Mouse (Mus musculus) layer of hippocampus, adult 8-10 months (tissue): ENCODE measurements around the gene Piezo1. TPM values are rescaled to one million over a fixed set of nuclear protein-coding genes. Genes with fewer than 3 reads are reported as not detected.
A peak's percentile ranks its signal among the peaks of the same experiment; 100 is the strongest.
"Not testable (repeated sequence)": the region's sequence is repeated elsewhere in the genome, so short reads cannot be mapped to it uniquely, and the experiment has no call there.

Experiments
- DNase-seq, 2 experiments: peaks; one replicate each; pipeline ENCODE4 v3.0.0; 2022; ENCODE audit warnings: low spot score in 2 of 2
- total RNA-seq, 4 experiments: library from RNA; stranded (reverse); gene quantifications; 2 replicates each; pipeline ENCODE4 v1.2.4; 2022

Gene Piezo1
- 1 to 10 TPM; 4.6 to 7.0 (median 4.9) TPM for total RNA-seq

DNA sequence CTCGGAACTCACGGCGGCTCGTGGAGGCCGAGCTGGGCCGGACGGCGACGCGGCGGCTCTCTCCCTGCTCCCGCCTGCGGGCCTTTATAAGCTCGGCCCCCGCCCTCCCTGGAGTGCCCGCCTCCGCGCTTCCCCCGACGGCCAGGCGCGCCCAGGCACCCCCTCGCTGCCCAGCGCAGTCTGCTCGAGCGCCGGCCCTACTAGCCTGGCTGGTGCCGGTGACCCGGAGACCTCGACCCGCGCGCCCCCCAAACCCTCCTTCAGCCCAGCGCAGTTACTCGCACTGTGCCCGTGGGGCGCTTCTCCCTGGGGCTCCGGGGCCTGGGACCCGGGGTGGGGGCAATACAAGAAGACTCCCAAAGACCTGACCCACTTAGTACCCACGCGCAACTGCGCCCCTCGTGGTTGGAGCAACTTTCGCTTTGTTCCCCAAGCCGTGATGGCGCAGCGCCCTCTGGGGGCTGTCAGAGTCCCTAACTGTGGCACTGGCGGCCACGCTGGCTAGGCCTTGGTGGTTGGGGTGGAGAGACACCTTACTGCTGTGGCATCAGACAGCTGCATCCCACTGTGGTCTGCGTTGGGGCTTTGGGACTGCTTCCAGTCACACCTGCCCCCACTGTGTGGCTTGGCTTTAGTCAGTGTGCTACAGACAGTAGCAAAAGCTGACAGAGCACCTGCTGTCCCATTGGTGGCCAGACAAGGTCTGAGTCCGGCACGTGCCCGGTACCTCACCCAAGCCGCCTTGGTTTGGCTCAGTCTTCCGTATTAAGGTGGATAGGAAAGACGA lies at the start of gene Piezo1:
Piezo1 (minus strand) TSS at position 65 of the 787 bp plus-strand sequence.
- DNase-seq = peak in 1 of 2 experiments; percentile 74

DNA sequence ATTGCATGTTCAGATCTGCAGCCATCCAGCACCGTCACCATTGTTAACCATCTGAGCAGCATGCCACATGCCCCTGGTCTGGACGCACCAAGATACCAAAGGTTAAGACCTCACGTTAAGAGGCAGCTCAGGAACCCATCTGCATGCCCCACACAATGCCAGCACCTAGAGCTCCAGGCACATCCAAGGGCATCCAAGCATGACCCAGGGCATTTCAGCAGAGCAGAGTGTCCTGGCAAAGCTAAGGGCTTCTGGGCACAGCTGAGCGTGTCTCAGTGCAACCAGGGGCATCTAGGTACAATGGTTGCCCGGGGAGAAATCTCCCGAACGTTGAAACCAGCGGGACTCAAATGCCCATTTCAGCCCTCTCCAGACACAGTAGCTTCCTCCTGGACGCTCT lies 49.5 kb upstream of the Piezo1 start:
- DNase-seq = no peak

DNA sequence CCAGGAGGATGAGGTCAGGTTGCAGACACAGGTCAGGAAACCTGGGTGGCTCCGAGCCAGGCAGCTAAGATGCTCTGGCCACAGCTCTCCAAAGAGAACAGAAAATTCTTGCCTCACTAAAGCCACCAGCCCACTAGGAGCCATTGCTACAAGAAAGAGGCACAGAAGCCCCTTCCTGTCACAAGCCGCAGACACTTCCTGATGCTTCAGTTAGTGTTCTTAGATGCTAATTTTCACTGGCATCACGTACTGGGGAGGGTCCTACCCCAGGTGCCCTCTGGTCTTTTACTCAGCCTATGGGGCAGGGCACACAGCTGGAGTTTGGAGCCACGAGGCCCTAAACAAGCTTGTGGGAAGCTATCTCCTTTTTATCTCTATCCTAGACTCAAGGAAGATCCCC lies 44.9 kb upstream of the Piezo1 start:
- DNase-seq = no peak

DNA sequence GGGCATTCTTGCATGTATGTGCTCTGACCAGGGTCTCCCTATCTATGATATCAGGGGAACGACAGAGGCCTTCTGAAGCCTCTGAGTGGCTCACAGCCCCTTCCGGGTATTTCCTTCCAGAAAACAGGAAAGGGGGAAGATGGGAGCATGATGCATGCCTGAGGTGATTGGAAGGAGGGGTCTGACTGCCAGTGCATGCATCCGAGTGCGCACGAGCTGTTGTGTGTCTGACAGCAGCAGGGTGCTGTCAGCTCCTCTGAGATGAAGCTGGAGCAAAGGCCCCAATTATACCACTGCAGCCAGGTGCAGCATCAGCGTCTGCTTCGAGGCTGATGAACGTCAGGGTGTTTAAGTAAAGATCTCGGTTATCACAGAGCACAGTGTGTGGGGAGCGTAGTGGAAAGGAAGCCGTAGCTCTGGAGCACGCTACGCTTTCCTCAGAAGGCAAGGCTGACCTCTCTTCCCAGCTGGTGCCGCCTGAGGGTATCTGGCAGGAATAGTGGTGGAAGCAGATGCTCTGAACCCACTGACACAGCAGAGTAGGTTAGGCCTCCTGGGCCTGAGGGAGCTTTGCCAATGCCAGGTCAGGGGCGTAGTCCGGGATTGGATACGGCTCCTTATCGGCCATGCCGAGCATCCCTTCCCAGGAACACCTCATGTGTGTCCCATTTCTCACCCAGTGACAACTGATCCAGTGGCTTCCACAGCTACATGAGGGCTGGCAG lies 42.8 kb upstream of the Piezo1 start:
- no peak for DNase-seq

DNA sequence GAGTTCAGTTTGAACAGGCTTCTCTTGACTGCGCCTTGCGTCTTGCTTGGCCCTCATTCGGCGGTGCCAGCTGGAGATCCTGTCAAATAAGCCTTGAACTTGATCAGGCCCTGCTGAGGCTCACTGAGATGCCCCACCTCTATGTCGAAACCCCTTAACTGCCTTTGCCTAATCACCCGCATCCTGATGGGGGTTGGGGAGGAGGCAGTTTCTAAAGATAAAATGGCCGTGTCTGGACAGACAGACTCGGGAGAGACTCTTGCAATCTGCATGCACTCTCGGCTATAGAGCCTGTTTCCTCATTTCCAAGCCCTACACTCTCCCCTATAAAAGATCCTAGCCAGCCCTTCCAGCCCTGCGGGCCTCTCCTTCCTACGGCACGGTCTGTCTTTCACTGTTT lies 42.1 kb upstream of the Piezo1 start:
- no peak for DNase-seq

DNA sequence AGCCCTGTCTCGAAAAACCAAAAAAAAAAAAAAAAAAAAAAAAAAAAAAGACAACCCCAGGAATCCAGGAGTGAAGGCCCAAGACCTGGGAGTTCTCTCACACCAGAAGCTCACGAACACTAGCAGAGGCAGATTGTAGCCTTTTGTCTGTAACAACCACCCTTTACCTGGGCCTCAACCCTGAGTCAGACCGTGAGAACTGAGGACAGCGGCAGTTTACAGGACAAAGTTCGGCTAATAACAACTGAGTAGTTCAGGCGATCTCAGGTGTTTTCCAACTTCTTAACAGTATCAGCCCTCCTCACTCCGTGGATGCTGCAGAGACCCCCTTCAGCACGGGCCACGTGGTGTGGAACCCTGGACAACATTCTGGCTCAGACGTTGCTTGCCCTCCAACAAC lies 35.6 kb upstream of the Piezo1 start:
- no peak for DNase-seq

DNA sequence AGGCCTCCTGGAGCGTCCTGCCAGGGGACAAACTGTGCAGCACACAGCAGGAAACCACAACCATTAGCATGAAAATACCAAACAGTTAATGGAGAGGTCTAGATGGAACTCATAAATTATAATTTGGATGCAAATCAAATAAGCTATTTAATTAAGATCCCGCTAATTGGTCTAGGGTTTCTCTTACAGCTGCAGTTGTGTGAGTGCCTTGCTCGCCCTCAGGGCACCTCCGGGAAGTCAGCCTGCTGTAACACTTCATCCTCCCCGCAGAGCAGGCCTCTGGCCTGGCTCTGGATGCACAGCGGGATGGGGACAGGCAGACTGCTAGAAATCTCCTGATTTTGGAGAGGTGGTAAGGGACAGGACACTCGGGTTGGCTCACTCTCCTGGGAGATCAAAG lies 35.0 kb upstream of the Piezo1 start:
- no peak for DNase-seq

DNA sequence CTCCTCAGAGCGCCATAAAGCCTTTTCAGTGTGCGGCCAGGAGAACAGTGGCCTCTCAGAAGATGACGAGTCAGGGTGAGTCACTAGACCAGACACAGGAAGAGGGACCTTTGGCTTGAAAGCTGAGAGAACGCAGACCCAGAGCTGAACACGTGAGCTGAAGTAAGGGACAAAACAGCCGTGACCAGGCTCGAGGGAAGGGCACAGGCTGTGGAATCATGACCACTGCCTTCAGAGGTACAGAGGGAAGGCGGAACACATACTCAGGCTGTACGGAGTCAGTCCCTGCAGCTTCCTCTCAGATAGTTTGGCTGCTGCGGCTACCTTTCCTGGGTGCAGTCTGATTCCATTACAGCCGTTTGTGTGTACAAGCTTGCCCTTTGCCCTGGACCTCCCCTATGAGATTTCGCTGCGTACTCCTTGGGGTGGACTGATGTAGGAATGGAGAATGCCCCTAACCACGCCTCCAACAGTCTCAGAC lies 34.3 kb upstream of the Piezo1 start:
- DNase-seq = no peak

DNA sequence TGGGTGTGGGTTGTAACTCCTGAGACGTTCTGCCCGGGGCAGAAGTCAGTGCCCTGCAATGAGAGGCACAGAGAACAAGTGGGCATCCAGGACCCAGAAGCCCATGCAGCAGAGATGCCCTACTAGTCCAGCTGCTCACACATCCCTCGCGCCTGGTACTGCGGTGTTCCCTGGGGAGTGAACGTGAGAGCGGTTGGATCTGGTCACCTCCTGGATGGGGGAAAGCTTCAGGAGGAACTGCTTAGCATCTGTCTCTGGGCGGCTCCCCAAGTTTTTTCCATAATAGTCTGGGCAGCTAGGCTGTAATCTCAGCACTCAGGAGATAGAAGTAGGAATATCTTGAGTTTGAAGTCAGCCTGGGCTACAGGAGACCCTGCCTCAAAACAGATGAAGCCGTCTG lies 33.9 kb upstream of the Piezo1 start:
- no peak for DNase-seq

DNA sequence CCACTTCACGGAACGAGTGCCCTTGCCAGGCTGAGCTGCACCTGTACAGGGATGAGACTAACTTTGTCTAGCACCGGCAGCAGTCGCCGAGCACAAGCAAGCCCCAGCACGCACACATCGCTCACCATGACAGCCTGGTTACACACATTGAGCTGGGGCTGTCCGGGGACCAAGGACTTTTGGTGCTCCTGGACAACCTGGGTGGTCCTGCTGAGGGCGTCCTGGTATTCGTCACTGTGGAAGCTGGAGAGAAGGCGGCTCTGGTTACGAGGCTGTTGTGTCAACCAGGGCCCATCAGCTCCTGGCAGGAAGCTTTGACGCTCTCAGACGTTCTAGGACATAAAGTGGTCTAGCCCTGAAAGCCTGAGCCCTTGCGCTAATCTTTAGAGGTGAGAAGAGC lies 29.8 kb upstream of the Piezo1 start:
- no peak for DNase-seq

DNA sequence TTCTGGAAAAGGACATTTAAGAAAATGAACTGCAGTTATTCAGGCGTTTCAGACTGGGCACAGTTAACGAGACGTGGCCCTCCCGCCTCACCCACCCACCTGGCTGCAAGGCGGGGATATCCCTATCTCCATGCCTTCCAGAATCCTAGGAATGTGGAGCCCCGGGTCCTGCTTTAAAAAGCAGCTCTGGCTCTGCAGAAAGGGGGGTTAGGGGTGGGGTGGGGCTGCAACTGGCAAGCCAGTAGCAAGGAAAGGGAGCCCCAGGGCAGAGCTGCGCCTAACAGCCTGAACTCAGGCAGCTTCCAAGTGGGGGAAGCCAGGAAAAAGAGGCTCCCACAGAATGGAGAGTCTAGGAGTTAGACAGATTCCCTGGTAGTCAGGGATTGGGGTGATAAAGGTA lies 28.1 kb upstream of the Piezo1 start:
- no peak for DNase-seq

DNA sequence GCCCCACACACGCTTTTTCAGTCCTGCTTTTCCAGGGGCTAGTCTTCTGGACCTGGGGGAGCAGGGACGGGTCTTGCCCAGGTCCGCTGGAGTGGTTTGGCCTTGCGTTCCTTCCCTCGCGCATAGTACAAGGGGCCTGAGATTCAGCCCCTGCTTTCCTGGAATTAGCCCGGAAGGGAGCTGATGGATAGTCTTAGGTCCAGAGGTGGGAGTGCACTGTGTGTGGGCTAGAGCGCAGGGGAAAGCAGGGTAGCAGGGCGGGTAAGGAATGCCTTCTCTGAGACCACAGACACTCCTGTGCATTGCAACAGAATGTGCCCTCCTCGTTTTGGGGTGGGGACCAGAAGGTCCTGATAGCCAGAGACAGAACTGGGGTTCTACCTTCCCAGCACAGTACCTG lies 26.0 kb upstream of the Piezo1 start:
- DNase-seq = no peak

DNA sequence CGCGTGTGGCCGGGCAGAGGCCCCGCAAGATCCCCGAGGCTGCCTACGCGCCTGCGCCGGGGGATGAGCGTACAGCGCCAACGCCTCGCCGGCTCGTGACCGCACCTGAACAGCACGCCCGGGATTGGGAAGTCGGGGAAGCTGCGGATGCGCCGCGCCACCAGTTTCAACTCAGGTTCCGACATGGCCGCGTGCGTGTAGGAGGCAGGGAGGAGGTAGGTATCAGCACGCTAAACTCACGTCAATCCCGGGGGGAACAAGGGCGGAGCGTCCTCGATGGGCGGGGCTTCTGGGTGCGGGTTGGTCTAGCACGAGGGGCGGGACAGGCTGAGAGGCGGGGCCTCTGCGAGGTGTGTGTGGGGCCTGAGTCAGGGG lies 25.5 kb upstream of the Piezo1 start, which contains the start of gene Aprt:
Aprt (minus strand) TSS at position 262 of the 375 bp plus-strand sequence.
- DNase-seq = peak; percentile 90 to 92

DNA sequence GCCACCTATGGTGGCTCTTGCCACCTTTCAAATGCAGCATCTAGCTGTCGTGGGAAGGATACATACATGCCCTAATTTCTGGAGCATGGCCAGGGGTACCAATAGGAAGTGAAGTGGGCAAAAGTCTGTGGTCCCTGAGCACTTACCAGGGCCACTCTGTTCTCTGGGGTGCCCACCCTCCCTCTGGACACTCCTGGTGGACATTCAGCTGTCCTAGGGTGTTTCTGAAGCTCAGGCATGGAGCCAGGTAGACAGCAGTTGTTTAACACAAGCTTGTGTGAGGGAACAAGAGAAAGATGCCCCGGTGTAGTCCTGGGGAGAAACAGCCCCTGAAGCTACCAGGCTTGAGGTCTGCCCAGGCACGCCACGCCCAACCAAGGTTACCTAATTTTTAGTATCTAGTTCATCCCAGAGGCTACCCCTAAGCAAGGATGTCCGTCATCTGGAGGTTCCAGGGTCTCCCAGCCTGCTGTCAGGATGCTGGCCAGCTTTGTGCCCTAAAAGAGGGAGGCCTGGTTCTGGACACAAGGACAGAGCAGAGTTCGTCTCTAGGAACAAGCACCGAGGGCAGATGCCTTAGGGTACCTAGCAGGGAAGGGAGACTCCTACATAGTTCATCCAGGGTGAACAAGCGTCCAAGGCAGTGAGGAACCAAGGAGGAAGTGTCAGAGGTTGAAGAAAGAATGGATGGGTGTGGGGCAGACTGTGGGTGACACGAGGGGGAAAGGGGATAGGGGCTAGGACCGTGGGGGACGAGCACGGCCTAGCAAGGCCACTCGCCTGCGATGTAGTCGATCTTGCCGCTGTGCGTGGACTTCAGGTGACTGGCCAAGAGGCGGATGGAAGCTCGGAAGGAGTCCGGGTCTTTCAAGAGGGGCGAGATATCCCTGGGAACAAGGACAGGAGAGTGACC lies 24.9 kb upstream of the Piezo1 start:
- no peak for DNase-seq

DNA sequence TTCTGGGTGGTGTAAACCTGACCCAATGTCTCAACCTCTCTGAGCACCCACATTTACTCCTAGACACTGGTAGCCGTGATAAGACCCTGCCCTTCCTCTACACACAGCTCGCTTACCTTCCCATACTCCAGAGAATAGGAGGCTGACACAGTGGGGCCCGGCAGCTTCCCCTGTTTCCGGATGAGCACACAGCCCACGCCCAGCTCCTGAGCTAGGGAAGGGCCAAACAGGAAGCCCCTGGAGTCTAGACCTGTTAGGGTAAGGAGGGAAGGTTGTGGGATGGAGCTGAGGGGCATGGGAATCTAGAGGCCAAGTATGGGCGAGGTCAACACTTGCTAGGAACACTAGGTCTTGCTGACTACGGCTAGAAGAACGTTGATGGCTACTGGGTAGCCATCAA lies 24.2 kb upstream of the Piezo1 start:
- DNase-seq = no peak

DNA sequence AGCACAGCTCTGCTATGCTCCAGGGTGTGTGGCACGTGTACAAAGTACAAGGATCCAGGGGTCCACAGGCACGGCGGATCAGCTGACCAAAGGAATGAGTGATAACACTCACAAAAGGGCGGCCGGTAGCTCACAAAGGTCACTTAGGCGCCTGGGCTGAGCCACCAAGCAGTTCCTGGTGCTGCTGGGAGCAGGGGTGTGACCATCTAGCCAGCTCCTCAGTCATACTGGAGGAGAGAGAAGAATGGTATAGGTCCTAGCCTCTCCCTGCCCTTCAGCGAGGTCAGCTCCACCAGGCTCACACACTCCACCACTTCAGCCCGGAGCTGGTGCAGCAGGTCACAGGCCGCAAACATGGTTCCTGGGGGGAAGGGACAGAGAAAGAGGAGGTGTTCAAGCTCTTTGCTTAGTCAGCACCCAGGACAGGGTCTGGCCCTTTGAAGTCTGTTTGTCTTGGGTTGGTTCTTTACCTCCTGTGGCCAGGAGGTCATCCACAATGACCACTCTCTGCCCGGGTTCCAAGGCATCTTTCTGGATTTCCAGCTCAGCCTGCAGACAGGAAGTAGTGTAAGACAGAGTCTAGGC lies 23.6 kb upstream of the Piezo1 start:
- DNase-seq = no peak

DNA sequence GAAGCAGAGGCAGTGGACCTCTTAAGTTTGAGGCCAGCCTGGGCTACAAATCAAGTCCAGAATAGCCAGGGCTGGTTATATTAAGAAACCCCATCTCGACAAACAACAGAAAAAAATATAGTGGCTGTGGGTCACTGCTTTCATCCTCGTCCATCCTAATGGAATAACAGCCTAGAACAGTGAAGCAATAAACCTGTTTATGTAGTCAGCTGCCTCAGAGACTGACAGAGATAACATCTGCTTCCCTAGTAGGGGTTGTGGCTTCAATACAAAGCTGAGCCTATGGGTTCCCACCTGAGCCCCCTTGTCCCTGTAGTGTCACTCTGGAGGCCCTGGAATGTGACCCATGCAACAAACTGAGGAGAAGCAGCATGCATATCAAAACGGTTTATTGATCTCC lies 23.1 kb upstream of the Piezo1 start:
- DNase-seq = no peak

DNA sequence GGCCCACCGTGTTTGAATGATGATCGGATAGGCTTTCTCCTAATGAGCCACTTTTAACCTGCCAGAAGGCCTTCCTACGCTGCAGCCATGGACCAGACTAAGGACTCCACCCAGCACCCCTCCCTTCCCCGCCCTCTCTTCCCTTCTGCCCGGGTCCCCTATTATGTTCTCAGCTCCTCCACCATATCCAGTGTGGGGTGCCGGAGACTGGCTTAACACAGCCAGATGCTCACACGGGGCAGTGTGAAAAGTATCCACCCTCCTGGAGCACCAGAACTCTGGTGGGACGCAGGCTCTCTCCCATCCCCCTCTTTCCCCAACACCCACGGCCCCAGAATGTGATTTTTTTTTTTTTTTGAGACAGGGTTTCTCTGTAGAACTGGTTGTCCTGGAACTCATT lies 22.4 kb upstream of the Piezo1 start:
- no peak for DNase-seq

DNA sequence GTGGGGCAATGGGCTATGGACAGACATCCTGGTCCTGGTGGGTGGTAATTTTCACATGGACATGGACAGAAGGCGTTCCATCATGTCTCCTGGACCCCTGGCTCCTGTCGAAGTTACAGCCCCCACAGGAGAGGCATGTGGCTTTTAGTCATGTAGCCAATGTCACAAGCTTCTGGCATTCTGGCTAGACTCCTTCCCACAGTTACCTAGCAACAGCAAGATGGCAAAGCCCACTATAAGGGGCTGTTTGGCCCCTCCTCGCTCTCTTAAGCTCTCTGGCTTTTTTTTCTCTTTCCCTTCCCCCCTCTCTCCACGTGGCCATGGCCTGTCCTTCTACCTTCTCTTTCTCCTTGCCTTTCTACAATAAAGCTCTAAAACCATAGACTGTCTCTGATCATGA lies 22.0 kb upstream of the Piezo1 start:
- DNase-seq = not testable (repeated sequence)

DNA sequence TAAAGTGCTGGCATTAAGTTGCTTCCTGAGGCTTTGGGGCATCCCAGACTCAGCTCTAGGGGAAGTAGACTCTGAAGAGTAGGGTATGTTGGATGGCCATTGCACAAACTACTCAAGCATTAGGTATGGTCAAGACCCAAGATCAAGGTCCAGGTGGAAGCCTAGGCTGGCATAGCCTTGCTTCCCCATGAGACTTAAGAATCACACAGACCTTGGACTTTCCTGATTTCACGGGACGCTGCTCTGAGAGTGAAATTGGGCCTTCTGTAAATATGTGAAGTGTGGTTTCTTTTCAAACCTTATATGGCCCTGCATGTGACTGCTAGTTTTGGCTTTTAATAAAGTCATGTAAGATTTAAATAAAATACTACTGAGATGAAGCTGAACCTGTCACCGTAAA lies 21.6 kb upstream of the Piezo1 start:
- DNase-seq = no peak

DNA sequence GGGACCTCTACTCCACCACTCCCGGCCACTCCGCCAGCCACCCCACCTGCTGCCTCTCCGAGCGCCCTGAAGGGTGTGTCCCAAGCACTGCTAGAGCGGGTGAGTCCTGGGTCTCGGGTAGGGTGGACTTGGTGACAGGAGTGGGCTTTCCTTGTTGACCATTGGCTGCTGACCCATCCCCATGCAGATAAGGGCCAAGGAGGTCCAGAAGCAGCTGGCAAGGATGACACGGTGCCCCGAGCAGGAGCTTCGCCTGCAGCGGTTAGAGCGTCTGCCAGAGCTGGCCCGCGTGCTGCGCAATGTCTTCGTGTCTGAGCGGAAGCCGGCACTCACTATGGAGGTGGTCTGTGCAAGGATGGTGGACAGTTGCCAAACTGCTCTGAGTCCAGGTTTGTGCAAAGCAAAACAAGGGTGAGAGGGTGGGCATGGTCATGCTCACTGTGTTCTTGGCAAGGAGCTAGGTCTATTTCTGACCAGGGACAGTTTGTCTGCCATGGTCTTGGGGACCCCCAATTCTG lies 20.7 kb upstream of the Piezo1 start:
- DNase-seq = no peak
